ENCODE assay signal across 22 mouse cellular contexts in genomic region chr1:167385636-167386035, GRCm38 (mm10). TPM values are rescaled to one million over a fixed set of nuclear protein-coding genes. Genes with fewer than 3 reads are reported as not detected.
DNase-seq lines count a peak whose midpoint lies in the region; ATAC-seq lines count a peak whose summit lies in the region.
"Had no signal": no experiment of that assay in that cellular context is flagged by ENCODE, and none has a peak within 500 bp of the region (broad histone marks: within the 10 kb centered on the region; RNA-seq: fewer than 3 reads in every experiment).

No protein-coding gene starts in this region.

- ATAC-seq in midbrain, embryonic 15.5 days (replicated peaks) = no peak
- no peak for ATAC-seq in liver, embryonic 12.5 days
- no peak for ATAC-seq in neural tube, embryonic 15.5 days (ENCODE audit: low FRiP score)
- ATAC-seq: forebrain, embryonic 14.5 days; hindbrain, postnatal 0 days had no signal

- H3K4me2 ChIP-seq in midbrain, embryonic 15.5 days = no peak overlapping the region
- H3K4me2 ChIP-seq in liver, embryonic 12.5 days = peak overlapping the region; percentile 79
- no peak overlapping the region for H3K4me2 ChIP-seq in neural tube, embryonic 15.5 days
- H3K4me2 ChIP-seq: limb, embryonic 13.5 days; midbrain, embryonic 12.5 days; neural tube, embryonic 13.5 days had no signal

- no peaks in the 10 kb centered on the region for H3K36me3 ChIP-seq in midbrain, embryonic 10.5 days
- H3K36me3 ChIP-seq in midbrain, embryonic 15.5 days (replicated peaks) = no peaks in the 10 kb centered on the region
- peaks cover 70% of the 10 kb centered on the region for H3K36me3 ChIP-seq in liver, embryonic 12.5 days
- no peaks in the 10 kb centered on the region for H3K36me3 ChIP-seq in neural tube, embryonic 15.5 days
- H3K36me3 ChIP-seq: embryonic facial prominence, embryonic 10.5 days; G1E; hindbrain, embryonic 10.5 days; limb, embryonic 13.5 days; midbrain, embryonic 12.5 days; neural tube, embryonic 13.5 days had no signal

- WGBS in midbrain, embryonic 10.5 days = 46% methylated on average over 5 of the region's 5 CpGs
- WGBS in midbrain, embryonic 15.5 days = 41% methylated on average over 5 of the region's 5 CpGs
- 66% methylated on average over 5 of the region's 5 CpGs for WGBS in liver, embryonic 12.5 days (ENCODE audit: insufficient replicate concordance)
- WGBS in neural tube, embryonic 15.5 days = 78% methylated on average over 5 of the region's 5 CpGs

- H3K9me3 ChIP-seq in midbrain, embryonic 10.5 days (replicated peaks) = no peaks in the 10 kb centered on the region
- H3K9me3 ChIP-seq in midbrain, embryonic 15.5 days = no peaks in the 10 kb centered on the region
- H3K9me3 ChIP-seq in liver, embryonic 12.5 days (replicated peaks) = no peaks in the 10 kb centered on the region
- H3K9me3 ChIP-seq in neural tube, embryonic 15.5 days (replicated peaks) = no peaks in the 10 kb centered on the region
- H3K9me3 ChIP-seq: embryonic facial prominence, embryonic 10.5 days; G1E; hindbrain, embryonic 10.5 days; limb, embryonic 13.5 days; midbrain, embryonic 12.5 days; neural tube, embryonic 13.5 days had no signal

- H3K4me1 ChIP-seq in midbrain, embryonic 10.5 days = peaks cover 17% of the 10 kb centered on the region
- H3K4me1 ChIP-seq in midbrain, embryonic 15.5 days = no peaks in the 10 kb centered on the region
- peaks cover 98% of the 10 kb centered on the region for H3K4me1 ChIP-seq in liver, embryonic 12.5 days
- no peaks in the 10 kb centered on the region for H3K4me1 ChIP-seq in neural tube, embryonic 15.5 days
- H3K4me1 ChIP-seq: limb, embryonic 13.5 days had no signal

- H3K4me3 ChIP-seq in midbrain, embryonic 10.5 days = no peak overlapping the region
- no peak overlapping the region for H3K4me3 ChIP-seq in midbrain, embryonic 15.5 days
- 0 out of 2 replicates have a peak overlapping the region, but pooled peaks have one; percentile 1 for H3K4me3 ChIP-seq in liver, embryonic 12.5 days
- H3K4me3 ChIP-seq in neural tube, embryonic 15.5 days (replicated peaks) = no peak overlapping the region
- H3K4me3 ChIP-seq: embryonic facial prominence, embryonic 10.5 days; hindbrain, embryonic 10.5 days; limb, embryonic 13.5 days; midbrain, embryonic 12.5 days; neural tube, embryonic 13.5 days had no signal

- no peak overlapping the region for H3K9ac ChIP-seq in midbrain, embryonic 15.5 days
- H3K9ac ChIP-seq in liver, embryonic 12.5 days = peak overlapping the region; percentile 82
- no peak overlapping the region for H3K9ac ChIP-seq in neural tube, embryonic 15.5 days (replicated peaks)
- H3K9ac ChIP-seq: limb, embryonic 13.5 days; midbrain, embryonic 12.5 days; neural tube, embryonic 13.5 days had no signal

- H3K27me3 ChIP-seq in midbrain, embryonic 10.5 days (ENCODE audit: low read depth, poor library complexity, severe bottlenecking) = peaks cover 7% of the 10 kb centered on the region; the same call in 1 of the 2 replicates
- H3K27me3 ChIP-seq in midbrain, embryonic 15.5 days (replicated peaks) = no peaks in the 10 kb centered on the region
- no peaks in the 10 kb centered on the region for H3K27me3 ChIP-seq in liver, embryonic 12.5 days (replicated peaks)
- H3K27me3 ChIP-seq in neural tube, embryonic 15.5 days (replicated peaks) = peaks cover 9% of the 10 kb centered on the region; the same call in 1 of the 2 replicates

- peak; percentile 51 for DNase-seq in heart, adult 11 months
- DNase-seq in heart, adult 9 months (ENCODE audit: low spot score in 2 of 2) = no peak
- no peak for DNase-seq in midbrain, embryonic 10.5 days (ENCODE audit: low spot score)
- DNase-seq in skeletal muscle tissue, adult 2 months (ENCODE audit: low read depth, low spot score) = peak; percentile 49
- no peak for DNase-seq in yolk sac, embryonic 10.5 days (ENCODE audit: low spot score)
- DNase-seq: cerebellum, adult 8-10 months; gastrocnemius, postnatal 14 days; kidney, adult 8-10 months; kidney, postnatal 25 days; thymus, postnatal 14 days had no signal

- 0 out of 2 replicates have a peak overlapping the region, but pooled peaks have one; percentile 33 for H3K27ac ChIP-seq in midbrain, embryonic 10.5 days (replicated peaks)
- no peak overlapping the region for H3K27ac ChIP-seq in midbrain, embryonic 15.5 days
- peak overlapping the region; percentile 100 for H3K27ac ChIP-seq in liver, embryonic 12.5 days
- H3K27ac ChIP-seq in neural tube, embryonic 15.5 days (replicated peaks) = no peak overlapping the region
- H3K27ac ChIP-seq: embryonic facial prominence, embryonic 10.5 days; hindbrain, embryonic 10.5 days; hindbrain, postnatal 0 days; limb, embryonic 13.5 days; macrophage; midbrain, embryonic 12.5 days; neural tube, embryonic 13.5 days had no signal

RNA-seq across cellular contexts. Expression of gene Mgst3, which starts 8.0 kb away (rescaled TPM):
- polyA plus RNA-seq in midbrain, embryonic 10.5 days (2016; fragmentation: Nextera tagmentation; extraction: Ambion mirVana) = 63.5 and 66.2 TPM in 2 replicates
- polyA plus RNA-seq in midbrain, embryonic 15.5 days (2015; fragmentation: Nextera tagmentation; extraction: Ambion mirVana) = 138 and 142 TPM in 2 replicates
- polyA plus RNA-seq in liver, embryonic 12.5 days (2016; fragmentation: Nextera tagmentation; extraction: Ambion mirVana) = 388 and 396 TPM in 2 replicates
- 188 and 223 TPM in 2 replicates for polyA plus RNA-seq in neural tube, embryonic 15.5 days (2015; fragmentation: Nextera tagmentation; extraction: Ambion mirVana)

RNA-seq across cellular contexts. Expression of gene Aldh9a1, which starts 35.8 kb away (rescaled TPM):
- 42.6 and 46.5 TPM in 2 replicates for polyA plus RNA-seq in midbrain, embryonic 10.5 days (2016; fragmentation: Nextera tagmentation; extraction: Ambion mirVana)
- 33.4 and 37.1 TPM in 2 replicates for polyA plus RNA-seq in midbrain, embryonic 15.5 days (2015; fragmentation: Nextera tagmentation; extraction: Ambion mirVana)
- 94.4 and 99.5 TPM in 2 replicates for polyA plus RNA-seq in liver, embryonic 12.5 days (2016; fragmentation: Nextera tagmentation; extraction: Ambion mirVana)
- 38.7 and 53.3 TPM in 2 replicates for polyA plus RNA-seq in neural tube, embryonic 15.5 days (2015; fragmentation: Nextera tagmentation; extraction: Ambion mirVana)

Comparison
In these comparisons a context has a peak if more than half of its experiments do, and no peak if none do; other contexts are left out.
1. DNase-seq: peak in heart, adult 11 months (single experiment) and skeletal muscle tissue, adult 2 months (single experiment); none in heart, adult 9 months (0 of 2), midbrain, embryonic 10.5 days (single experiment) and yolk sac, embryonic 10.5 days (single experiment).
2. H3K27ac ChIP-seq: peak in midbrain, embryonic 10.5 days (single experiment) and liver, embryonic 12.5 days (single experiment); none in midbrain, embryonic 15.5 days (single experiment) and neural tube, embryonic 15.5 days (single experiment).